Mouse (Mus musculus): ENCODE data around the gene Thsd7b. TPM values are rescaled to one million over a fixed set of nuclear protein-coding genes. Genes with fewer than 3 reads are reported as not detected.

Thsd7b gene
- total RNA-seq (2021) = 10 to 100 TPM; 10.3 to 12.2 TPM
- long read RNA-seq, experiment 1, full-length matches to known transcripts = 1 of 8 reads
- long read RNA-seq, experiment 1, partial matches to known transcripts = 2 of 8 reads
- long read RNA-seq, experiment 1, other reads (novel, unspliced or antisense) = 5 of 8 reads
- long read RNA-seq, experiment 2, partial matches to known transcripts = 2 of 2 reads
- long read RNA-seq, experiment 2, other reads (novel, unspliced or antisense) = 0 of 2 reads

DNA sequence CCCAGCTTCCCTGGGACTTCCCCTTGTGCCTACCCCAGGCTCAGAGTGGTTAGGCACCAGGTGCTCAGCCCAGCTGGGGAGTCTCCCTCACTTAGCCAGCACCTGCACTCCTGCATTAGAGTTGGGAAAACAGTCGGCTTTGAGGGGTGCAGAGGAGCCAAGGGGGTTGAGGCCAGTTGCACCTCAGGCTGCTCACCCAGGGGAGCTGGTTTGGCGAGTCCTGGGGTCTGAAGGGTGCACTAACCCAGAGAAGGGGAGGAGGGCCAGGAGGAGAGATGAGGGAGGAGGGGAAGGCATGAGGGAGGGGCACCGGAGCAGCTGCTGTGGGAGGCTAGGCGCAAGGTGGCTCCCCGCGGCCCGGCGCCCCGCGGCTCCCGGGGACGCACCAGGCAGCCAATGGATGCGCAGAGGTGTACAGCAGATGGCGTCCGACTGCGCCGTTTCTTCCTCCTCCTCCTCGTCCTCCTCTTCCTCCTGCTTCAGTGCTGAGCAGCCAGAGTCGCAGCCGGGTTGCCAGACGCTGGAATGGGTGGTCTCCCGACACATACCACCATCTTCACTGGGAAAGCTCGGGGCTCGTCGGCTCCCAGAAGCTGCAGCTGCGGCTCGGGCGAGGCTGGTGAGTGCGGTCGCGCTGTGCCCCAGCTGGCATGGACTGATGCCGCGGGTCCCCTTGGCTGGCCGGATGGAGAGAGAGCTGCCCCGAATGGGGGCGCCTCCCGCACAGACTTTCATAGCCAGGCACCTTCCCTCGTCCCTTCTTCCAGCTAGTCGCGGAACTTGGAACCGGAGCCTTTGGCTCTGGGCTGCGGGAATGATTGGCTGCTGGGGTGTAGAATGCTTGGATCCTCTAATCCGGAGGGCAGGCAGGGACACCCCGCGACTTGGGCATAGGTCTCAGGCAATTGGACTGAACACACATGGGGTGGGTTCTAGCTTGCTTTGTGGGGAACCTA lies at the start of gene Thsd7b:
Gene Thsd7b (plus strand): TSS at position 321 of the 956 bp plus-strand sequence.
- DNase-seq (ENCODE audit: low spot score in 2 of 2) = peak; percentile 15 to 53
- intact Hi-C loops (cut with DNase I) = no loop called here

DNA sequence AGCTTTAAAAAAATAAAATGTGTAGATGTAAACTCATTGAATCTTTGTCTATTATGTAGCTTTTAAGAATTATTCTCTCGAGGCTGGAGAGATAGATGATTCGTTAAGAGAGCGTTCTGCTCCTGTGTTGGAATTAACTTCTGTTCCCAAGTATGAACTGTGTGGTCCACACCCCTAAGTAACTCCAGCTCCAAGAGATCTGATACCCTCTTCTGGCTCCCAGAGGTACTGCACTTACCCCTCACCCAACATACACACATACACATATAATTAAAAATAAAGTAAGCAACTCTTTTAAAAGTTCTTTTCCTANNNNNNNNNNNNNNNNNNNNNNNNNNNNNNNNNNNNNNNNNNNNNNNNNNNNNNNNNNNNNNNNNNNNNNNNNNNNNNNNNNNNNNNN lies 28.8 kb upstream of the Thsd7b start:
- intact Hi-C loops (cut with DNase I) = loop anchor here (2.0 kb wide), 1 partner anchor 369 kb away; no protein-coding TSS in a partner anchor
- peak; percentile 26 to 45 for DNase-seq (ENCODE audit: low spot score in 2 of 2)

DNA sequence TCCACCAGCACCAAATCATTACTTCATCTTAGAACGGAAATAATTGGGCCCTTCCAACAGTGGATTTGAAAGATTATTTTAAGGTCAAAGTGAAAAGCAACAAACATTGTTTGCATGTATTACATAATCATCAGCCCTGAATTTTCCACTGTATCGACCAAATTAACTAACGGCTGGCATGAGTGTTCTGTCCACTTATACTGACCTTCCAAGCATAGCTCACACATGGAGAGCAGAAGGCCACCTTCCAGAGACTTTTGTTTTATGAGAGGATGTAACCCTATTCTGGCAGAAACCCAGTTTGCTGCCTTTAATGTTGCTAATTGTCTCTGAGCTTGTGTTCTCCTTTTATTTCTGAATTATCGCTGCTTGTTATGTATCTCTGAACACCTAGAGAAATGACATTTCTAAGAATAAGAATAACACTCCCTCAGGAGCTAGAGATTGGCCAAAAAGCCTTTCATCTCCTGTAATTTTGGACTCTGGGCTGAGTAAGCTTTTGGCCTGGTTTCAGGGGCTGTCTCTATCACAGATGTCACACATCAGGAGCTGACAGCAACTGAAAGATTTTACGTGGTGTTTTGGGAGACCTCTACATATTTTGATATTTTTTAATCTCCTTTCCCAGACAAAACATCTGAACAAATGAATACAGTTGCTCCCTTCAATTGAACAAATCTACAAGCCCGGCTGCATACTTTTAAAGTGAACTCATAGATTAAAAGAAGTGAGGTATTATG lies 22.2 kb upstream of the Thsd7b start:
- intact Hi-C loops (cut with DNase I) = no loop called here

DNA sequence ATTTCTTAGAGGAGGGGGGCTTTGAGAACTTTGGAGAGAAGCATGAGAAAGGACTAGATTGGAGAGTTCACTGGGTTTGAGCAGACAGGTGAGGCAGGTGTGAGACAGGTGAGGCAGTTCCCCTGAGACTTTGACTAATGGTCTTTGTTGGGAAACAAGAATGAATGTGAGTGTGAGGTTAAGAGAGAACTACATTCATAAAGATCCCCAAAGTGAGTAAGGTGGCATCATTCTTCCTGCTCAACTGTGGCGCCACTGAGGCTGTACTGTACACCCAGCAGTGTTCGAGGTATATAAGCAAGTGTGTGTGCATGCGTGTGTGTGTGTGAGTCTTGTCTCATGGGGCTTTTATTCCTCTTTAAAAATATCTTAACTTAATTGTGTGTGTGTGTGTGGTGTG lies 6.4 kb upstream of the Thsd7b start:
- intact Hi-C loops (cut with DNase I) = no loop called here
- no peak for DNase-seq (ENCODE audit: low spot score in 2 of 2)

More for the DNA sequence above, 22.2 kb upstream of the Thsd7b start:
- DNase-seq (ENCODE audit: low spot score in 2 of 2) = no peak

DNA sequence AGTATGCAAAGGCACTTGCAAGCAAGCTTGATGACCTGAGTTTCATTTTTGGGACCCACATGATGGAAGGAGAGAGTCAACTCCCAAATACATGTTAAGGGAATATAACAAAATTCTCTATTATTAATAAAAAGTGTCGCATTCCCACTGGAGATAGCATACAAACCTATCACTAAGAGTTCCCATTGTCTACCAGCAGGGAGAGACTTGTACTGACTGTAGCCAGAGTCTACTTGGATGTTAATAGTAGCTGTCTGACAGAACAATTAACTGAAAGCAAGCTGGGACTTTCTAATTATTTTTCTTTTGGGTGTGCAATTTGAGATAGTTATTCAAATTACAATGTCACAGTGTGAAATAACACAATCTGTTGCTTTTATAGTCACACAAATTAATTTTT lies 31.1 kb downstream of the Thsd7b start:
- DNase-seq (ENCODE audit: low spot score in 2 of 2) = no peak

GRCm38 (mm10) chr1:129324388-129324787 lies 51.3 kb downstream of the Thsd7b start:
- intact Hi-C loops (cut with DNase I) = no loop called here
- DNase-seq (ENCODE audit: low spot score in 2 of 2) = peak; percentile 7 to 9

More for the DNA sequence above, 31.1 kb downstream of the Thsd7b start:
- intact Hi-C loops (cut with DNase I) = no loop called here

DNA sequence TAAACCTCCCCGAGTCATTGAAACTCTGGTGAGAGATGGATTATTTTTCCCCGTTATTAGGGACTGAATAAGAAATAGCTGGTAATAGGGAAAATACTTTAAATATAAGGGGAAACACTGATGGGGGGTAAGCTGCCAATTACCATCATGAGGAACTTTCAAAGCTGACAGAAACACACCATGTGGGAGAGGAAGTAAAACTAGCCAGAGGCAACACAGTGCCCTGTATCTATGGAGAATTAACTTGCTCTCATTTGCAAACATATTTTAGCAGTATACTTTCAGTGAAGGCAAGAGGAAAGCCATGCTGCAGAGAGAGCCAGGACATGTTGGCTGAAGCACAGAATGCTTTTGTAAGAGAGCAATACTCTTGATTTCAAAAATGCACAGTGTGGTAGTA lies 51.7 kb downstream of the Thsd7b start:
- intact Hi-C loops (cut with DNase I) = no loop called here
- DNase-seq (ENCODE audit: low spot score in 2 of 2) = no peak

DNA sequence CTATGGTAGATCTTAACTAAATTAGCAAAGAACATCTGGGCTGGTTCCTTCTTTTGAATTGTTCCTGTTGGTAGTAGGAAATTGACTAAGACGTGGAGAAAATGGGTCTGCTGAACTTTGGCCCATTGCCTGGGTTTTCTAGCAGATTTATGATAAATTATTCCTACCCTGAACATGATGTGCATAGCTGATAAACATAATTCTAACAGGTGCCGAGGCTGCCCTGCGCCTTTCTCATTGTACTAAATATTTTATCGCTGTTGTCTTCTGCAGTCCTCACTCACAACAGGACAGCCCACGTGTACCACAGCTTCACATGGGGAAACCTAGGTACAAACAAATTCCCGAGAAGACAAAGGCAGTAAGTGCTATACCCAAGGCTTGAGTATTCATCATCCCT lies 83.5 kb downstream of the Thsd7b start:
- intact Hi-C loops (cut with DNase I) = no loop called here
- DNase-seq (ENCODE audit: low spot score in 2 of 2) = no peak

DNA sequence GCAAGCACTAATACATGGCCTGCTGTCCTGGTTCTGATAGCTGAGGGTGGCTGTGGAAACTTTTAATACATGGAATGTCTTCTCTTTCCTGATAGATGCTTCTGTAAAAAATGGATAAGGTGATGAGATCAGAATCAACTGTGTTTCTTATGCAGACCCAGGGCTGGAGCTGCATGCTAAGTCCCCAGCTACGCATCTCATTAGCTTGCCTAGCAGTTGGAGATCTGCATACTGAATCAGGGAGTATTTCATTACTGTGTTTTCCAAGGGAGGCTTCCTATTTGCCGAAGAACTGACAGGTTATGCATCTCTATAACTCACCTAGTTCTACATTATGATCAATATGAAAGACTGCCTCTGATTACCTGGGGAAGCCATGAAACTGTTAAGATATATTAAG lies 84.3 kb downstream of the Thsd7b start:
- peak in 1 of 2 experiments; percentile 4 for DNase-seq (ENCODE audit: low spot score in 2 of 2)
- intact Hi-C loops (cut with DNase I) = no loop called here

- intact Hi-C loops (cut with DNase I) = no loop called here
- no peak for DNase-seq (ENCODE audit: low spot score in 2 of 2)
Observed at GRCm38 (mm10) chr1:129363368-129363767, 90.3 kb downstream of the Thsd7b start.

DNA sequence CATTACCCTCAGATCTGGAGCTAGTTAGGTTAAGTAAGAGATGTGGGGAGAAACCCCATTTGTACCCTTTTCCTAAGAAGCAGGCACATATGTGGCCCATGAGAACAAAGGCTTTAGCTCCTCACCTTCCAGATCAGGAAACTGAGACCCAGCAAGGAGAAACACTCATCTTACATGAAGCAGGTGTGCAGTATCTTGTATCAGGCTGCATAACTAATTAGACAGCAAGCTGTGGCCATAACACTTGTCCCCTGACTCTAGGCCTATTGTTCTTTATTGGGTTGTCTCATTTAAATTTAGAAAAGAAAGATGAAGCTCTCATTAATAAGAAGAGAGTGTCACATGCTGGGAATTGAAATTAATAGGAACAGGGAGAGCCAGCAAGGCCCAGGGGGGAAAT lies 91.7 kb downstream of the Thsd7b start:
- no peak for DNase-seq (ENCODE audit: low spot score in 2 of 2)
- intact Hi-C loops (cut with DNase I) = no loop called here

- intact Hi-C loops (cut with DNase I) = no loop called here
- DNase-seq (ENCODE audit: low spot score in 2 of 2) = no peak
Observed at GRCm38 (mm10) chr1:129365590-129365989, 92.5 kb downstream of the Thsd7b start.

DNA sequence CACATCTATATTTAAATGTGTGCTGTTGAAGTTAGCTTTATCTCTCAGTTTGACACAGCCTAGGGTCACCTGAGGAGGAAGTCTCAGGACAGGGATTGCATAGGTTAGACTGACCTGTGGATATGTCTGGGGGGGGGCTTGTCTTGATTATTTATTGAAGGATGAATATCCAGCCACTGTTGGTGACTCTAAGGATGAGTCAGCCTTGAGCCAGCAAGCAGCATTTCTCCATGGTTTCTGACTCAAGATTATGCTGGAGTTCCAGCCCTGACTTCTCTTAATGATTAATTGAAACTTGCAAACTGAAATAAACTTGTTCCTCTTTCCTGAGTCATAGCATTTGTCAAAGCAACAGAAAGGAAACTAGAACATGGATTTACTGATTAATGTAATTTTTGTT lies 113.4 kb downstream of the Thsd7b start:
- DNase-seq (ENCODE audit: low spot score in 2 of 2) = no peak
- intact Hi-C loops (cut with DNase I) = no loop called here

DNA sequence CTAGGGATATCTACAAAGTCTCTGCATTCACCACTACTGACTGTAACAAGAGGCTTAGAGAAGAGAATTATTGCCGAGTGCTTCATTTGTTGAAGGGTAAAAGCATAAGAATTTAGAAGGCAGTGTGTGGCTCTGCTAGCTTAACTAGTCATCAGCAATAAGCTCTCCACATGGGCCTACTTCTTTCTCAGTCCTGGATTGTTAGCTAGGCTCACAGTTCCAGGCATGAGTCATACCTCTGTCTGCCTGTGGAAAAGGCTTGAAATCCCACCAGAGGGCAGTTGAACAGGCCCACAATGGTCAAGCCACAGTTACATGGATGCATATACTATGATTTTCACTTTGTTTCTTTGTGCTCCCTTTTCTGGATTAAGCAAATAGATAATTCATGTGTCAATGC lies 138.5 kb downstream of the Thsd7b start:
- intact Hi-C loops (cut with DNase I) = no loop called here
- DNase-seq (ENCODE audit: low spot score in 2 of 2) = no peak

- intact Hi-C loops (cut with DNase I) = no loop called here
- DNase-seq (ENCODE audit: low spot score in 2 of 2) = peak; percentile 12 to 62
Observed at GRCm38 (mm10) chr1:129421581-129421980, 148.5 kb downstream of the Thsd7b start.

DNA sequence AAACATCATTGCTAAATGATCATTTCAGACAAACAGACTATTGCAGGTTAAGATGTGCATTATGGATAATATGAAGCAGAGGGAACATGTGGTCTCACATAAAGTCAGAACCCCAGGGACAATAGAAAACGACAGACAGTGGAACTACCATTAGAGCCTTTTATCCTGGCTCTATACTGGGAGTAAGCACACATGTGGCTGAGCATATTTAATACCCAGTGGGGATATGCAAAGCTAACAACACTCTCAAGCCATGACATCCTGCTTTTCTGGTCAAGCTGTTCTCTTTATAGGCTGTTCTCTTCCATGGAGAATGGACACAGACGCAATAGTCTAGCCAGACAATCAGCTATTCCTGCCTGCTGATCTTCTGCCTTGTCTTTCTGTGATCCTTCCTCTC lies 191.3 kb downstream of the Thsd7b start:
- no peak for DNase-seq (ENCODE audit: low spot score in 2 of 2)
- intact Hi-C loops (cut with DNase I) = no loop called here

DNA sequence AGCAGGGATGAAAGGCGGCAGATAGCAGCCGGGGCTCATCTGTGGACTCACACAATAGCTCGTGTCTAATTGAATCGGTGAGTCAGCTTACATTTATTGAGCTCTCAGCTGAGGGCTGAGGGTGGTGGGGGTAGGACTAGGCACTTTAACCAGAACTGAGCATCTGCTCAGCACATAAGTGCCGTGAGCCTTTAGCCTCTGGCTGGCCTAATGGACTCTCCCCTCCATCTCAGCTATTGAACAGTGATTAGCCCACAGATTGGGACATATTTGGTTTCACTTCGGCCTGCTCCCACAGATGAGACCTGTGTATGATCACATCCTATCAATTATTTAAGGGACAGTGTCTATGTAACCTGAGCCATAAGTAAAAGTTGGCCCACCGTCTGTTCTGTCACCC lies 200.4 kb downstream of the Thsd7b start:
- no peak for DNase-seq (ENCODE audit: low spot score in 2 of 2)
- intact Hi-C loops (cut with DNase I) = no loop called here

- DNase-seq (ENCODE audit: low spot score in 2 of 2) = peak in 1 of 2 experiments; percentile 12
- intact Hi-C loops (cut with DNase I) = no loop called here
Observed at GRCm38 (mm10) chr1:129484266-129485031, 211.3 kb downstream of the Thsd7b start.

DNA sequence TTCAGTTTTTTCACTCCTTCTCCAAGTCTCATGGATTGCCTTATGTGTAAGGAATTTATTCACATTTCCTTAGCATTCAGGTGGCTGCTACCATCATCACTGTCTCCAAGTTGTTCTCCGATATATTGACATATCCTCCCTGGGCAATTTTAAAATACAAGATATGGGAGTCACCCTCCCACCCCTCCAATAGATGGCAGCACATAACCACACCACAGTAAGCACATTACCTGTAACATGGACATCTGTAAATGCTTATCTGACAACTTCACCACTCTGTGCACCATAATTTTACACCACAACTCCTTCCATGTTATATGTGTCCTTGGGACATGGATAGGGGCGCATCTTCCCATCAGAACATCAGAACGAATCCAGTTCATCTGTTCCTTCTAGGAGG lies 218.0 kb downstream of the Thsd7b start:
- intact Hi-C loops (cut with DNase I) = no loop called here
- no peak for DNase-seq (ENCODE audit: low spot score in 2 of 2)

All from left cerebral cortex, postnatal 14 days (tissue).